Mouse (Mus musculus) left cerebral cortex, adult 2 months (tissue): ENCODE results near the gene Ptprr. TPM values are rescaled to one million over a fixed set of nuclear protein-coding genes. Genes with fewer than 3 reads are reported as not detected.

ENCODE experiments used
- DNase-seq, 2 experiments: peaks; one replicate each; pipeline ENCODE4 v3.0.0; 2021 to 2022; ENCODE audit warnings: low spot score in 2 of 2, mixed read lengths in 1 of 2; ENCODE audit errors: extremely low spot score in 1 of 2
- H3K27ac ChIP-seq: fragments of 200-600 bp; 2 replicates; pipeline ENCODE4 v1.8.1; 2022
- H3K4me3 ChIP-seq: fragments of 200-600 bp; 2 replicates; pipeline ENCODE4 v1.8.1; 2022
- CTCF ChIP-seq: fragments of 200-600 bp; IDR thresholded peaks from 2 replicates; pipeline ENCODE4 v1.8.1; 2022; ENCODE audit warnings: antibody characterized with exemption, mild to moderate bottlenecking, moderate library complexity
- intact Hi-C: fragments of 180-260 bp; cut with DNase I; formaldehyde crosslinking; loops from one replicate; pipeline ENCODE4 v1.15.1; 2025
- long read RNA-seq, 2 experiments: library from polyadenylated mRNA; stranded (forward); transcript quantifications; one replicate each; pipeline ENCODE4 v2.0.0; 2021; ENCODE audit warnings: borderline mapping rate in 2 of 2
- total RNA-seq, 2 experiments: library from RNA; stranded (reverse); gene quantifications; 2 replicates each; pipeline ENCODE4 v1.2.3; 2021

Gene Ptprr
- total RNA-seq: 10 to 100 TPM; 17.0 to 17.3 TPM
- long read RNA-seq, experiment 1, transcript Ptprr-201 (14 exons, 3,619 nt): major isoform, 15 of 21 reads
- long read RNA-seq, experiment 1, partial matches to known transcripts: 2 of 21 reads
- long read RNA-seq, experiment 1, other reads (novel, unspliced or antisense): 3 of 21 reads
- long read RNA-seq, experiment 2, transcript Ptprr-201 (14 exons, 3,619 nt): major isoform, 9 of 15 reads
- long read RNA-seq, experiment 2, partial matches to known transcripts: 2 of 15 reads
- long read RNA-seq, experiment 2, other reads (novel, unspliced or antisense): 4 of 15 reads

DNA sequence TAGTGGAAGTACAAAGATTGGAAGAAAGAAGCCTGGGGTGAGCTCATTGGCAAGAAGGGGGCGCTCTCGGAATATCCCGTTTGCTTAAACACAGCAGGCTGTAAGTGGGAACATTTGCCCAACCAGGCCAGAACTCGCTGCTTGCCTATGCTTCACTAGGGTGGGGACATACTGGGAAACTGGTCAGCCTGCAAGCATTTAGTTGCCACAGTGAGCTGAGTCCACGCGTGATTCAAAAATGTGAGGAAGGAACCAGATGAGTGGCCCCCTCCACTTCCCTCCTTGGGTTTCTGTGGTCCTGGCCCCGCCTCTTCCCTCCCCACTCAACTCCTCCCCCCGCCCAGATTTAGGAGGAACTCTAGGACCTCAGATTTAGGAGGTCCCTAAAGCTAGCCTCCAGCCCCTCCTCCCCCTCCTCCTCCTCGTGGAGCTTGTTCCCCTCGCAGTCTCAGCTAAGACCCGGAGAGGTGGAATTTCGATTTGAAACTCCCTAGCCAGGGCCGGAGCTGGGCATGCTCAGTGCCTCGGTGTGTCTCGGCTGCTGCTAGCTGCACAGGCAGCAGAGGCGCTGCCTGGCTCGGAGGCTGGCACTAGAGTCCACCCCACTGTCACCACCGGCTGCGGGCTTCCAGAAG lies at the start of gene Ptprr:
TSS of gene Ptprr (plus strand) at position 369 of the 635 bp plus-strand sequence.
- peak; percentile 56 for TF ChIP-seq CTCF
- Histone ChIP-seq H3K4me3 (peak within 1 kb of the TSS; percentile 76), H3K27ac (peak within 1 kb of the TSS; percentile 93)
- DNase-seq: peak; percentile 89
- intact Hi-C loops: loop anchor here (5.0 kb wide), 4 partner anchors 59 to 179 kb away; no protein-coding TSS in a partner anchor

DNA sequence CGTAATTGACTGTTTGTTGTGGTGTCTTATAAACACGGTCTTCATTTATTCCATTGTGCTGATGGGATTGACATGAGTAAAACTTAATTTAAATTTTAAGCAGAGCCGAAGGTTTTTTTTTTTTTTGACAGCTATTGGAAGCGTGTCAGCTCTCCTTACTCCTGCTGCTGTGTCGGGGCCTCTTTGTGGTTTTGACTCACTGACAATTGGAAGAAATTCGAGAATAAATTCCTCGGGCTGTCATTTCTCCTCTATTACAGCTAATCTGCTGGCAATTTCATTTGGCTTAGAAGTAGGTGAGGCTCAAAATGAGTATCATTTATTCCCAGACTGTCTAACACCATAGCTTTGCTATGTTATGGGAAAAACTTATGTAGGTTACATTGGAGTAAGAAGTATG lies 41.7 kb upstream of the Ptprr start:
- TF ChIP-seq CTCF: no peak
- DNase-seq: no peak
- Histone ChIP-seq H3K27ac (no peak overlapping the region), H3K4me3 (no peak overlapping the region)
- intact Hi-C loops: no loop called here

DNA sequence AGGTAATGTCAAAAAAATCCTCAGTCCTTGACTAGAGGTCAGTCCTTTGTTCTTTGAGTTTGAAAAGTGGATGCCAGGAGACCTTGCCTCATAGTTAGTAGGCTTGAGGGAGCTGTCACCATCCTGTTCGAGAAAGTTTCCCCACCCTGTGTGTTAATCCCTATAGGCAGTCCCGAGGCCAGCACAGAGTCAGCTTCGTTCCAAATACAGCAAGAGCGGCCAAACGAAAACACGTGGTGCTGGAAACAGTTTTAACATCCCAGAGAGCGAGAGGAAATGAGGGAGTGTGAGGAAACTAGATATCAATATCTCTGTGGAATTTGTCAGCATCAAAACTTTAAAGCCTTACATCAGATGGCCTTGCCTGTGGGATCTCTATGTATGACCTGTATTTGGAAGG lies 39.0 kb upstream of the Ptprr start:
- DNase-seq: no peak
- Histone ChIP-seq H3K4me3 (no peak overlapping the region), H3K27ac (no peak overlapping the region)
- intact Hi-C loops: no loop called here
- TF ChIP-seq CTCF: no peak

DNA sequence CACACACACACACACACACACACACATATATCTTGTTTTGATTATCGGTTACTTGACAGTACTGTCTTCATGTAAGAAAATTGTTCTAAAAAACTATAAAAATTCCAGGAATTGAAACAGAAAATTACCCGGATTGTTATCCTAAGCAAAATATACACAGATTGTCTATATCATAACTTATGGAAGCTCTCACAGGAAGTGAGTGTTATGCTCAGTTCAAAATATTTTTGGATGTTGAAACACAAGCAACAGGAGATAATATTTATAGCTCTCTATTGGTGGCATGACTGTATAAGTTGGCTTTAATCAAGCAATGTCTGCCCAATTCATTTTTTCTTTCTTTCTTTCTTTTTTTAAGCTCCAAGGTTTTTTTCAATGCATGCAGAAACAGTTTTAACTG lies 38.0 kb upstream of the Ptprr start:
- no peak overlapping the region for H3K4me3 ChIP-seq
- no peak for TF ChIP-seq CTCF
- intact Hi-C loops: loop anchor here (10.0 kb wide), 1 partner anchor 545 kb away; no protein-coding TSS in a partner anchor
- no peak overlapping the region for H3K27ac ChIP-seq
- DNase-seq: no peak

DNA sequence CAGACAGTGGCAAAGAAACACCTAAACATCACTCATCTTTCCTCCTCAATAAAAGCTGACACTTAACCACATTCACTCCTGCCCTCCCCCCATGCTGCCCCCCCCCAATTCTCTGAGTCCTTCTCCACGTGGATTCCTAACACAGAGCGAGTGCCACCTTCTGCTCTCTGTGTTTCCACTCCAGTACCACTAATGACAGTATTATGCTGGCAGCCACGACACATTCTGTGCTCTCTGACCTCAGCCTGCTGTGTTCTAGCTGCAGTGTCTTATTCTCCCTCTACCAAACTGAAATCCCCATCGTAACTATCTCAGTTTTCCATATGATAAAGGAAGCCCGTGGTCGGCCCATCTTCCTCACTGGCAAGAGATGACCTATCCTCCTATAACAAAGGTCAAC lies 33.7 kb upstream of the Ptprr start:
- no peak for TF ChIP-seq CTCF
- no peak for DNase-seq
- no peak overlapping the region for H3K4me3 ChIP-seq
- no peak overlapping the region for H3K27ac ChIP-seq
- intact Hi-C loops: loop anchor here (10.0 kb wide), 1 partner anchor 550 kb away; no protein-coding TSS in a partner anchor

DNA sequence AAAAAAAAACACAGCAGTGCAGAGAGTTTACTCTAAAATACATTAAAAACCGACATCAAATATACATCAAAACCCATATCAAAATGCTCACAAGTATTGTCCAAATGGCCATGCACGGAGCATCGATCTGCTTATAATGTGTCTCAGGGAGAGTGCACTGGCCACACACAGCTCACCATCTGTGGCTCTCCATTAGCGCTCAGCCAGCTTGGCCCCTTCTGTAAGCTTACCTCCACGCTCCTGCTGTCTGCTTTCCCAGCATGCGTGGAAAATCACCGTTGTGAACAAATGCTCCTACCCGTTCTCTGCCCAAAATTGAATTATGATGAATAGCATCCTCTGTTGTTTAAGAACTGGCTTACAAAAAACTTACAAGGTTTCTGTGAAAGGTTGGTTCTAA lies 16.2 kb upstream of the Ptprr start:
- no peak for TF ChIP-seq CTCF
- intact Hi-C loops: no loop called here
- Histone ChIP-seq H3K27ac (no peak overlapping the region), H3K4me3 (no peak overlapping the region)
- DNase-seq: no peak

DNA sequence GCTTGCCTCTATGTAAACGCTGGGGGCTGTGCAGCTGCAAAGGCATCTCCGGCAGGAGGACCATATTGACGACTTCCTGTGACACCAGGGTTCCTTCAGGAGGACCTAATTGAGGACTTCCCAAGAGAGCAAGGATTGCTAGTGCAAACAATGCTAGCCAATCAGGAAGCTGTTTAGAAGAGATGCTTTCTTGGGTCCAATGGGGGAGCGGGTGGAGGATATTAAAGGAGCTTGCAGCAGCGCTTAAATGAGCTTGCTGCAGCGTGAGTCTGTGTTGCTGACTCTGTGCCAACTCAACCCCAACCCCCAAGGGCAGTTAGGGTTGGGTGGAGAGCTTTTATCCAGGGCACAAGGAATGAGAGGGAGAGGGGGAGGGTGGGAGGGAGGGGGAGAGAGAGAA lies 11.3 kb upstream of the Ptprr start:
- DNase-seq: no peak
- TF ChIP-seq CTCF: no peak
- intact Hi-C loops: no loop called here
- H3K27ac ChIP-seq: no peak overlapping the region
- H3K4me3 ChIP-seq: peak overlapping the region; percentile 19; the same call in 1 of the 2 replicates

DNA sequence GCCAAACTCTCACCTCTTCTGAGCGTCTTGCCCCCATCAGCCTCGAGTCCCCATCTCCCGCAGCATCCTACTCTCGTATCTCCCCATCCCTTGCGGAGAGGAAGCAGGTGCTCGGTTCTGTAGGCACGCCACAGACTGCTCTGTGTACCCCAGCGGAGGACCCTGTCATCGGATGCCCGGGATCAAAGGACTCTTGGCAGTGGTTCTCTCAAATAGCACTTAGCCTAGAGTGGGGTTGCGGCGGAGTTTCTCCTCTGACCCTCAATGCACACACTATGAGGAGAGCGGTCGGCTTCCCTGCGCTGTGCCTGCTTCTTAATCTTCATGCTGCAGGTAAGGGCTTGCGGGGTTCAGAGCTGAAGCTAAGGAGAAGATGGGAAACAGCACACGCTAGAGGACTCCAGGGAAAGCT lies 473 bp downstream of the Ptprr start:
- TF ChIP-seq CTCF: no peak
- no peak for DNase-seq
- intact Hi-C loops: loop anchor here (5.0 kb wide), 4 partner anchors 59 to 179 kb away; no protein-coding TSS in a partner anchor
- peak overlapping the region; percentile 93 for H3K27ac ChIP-seq
- H3K4me3 ChIP-seq: peak overlapping the region; percentile 76

DNA sequence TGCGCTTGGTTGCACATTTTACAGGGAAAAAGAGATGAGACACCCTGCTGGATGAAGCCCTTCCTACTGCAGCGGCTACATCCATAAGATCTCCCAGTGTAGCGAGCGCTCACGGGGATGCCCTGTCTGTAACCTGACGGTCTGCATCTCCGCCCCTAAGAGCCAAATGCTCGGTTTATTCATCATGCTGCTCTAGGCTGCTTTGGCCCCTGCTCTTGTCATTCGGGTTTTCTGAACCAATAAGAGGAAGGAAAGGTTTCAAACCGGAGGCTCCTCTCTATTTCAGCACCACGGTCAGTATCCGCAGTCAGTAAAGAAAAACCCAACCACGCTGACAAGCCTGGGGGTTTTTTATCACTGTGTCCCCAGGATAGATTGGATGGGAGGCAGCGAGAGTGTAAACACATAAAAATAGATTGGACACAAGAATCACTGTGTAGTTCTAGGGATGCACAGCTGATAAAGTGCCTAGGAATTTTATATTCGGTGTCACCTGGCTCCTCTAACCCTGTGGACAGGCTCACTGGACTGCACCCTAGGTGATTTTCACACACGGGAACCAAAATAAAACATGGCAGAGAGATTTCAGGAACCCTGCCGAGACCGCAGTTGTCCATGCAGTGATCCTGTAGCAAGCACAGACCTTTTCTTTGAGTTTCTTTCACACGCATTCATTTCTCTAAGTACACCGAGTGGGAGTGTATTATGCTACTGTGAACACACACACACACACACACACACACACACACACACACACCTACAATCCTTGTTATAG lies 1.3 kb downstream of the Ptprr start:
- intact Hi-C loops: loop anchor here (5.0 kb wide), 4 partner anchors 58 to 178 kb away; no protein-coding TSS in a partner anchor
- H3K27ac ChIP-seq: peak overlapping the region; percentile 93
- H3K4me3 ChIP-seq: peak overlapping the region; percentile 76
- DNase-seq: peak; percentile 45 to 58
- no peak for TF ChIP-seq CTCF

DNA sequence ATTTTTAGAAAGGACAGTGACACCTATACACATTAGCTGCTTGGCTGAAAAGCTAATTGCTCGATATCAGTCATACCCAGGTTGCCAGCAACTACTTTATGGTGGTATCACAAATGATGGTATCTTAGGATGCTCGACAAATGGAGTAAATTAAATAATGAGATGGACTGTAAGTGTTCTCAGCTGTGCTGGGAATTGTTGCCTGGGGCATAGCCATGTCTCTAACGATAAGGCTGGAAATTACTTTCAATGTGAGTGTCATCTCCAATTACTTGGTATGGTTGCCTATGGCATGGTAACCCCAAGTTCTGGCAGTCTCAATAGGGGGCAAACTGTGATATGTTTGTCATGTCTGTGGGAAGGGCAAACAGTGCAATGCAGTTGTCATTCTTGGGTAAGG lies 3.1 kb downstream of the Ptprr start:
- no peak overlapping the region for H3K4me3 ChIP-seq
- intact Hi-C loops: no loop called here

DNA sequence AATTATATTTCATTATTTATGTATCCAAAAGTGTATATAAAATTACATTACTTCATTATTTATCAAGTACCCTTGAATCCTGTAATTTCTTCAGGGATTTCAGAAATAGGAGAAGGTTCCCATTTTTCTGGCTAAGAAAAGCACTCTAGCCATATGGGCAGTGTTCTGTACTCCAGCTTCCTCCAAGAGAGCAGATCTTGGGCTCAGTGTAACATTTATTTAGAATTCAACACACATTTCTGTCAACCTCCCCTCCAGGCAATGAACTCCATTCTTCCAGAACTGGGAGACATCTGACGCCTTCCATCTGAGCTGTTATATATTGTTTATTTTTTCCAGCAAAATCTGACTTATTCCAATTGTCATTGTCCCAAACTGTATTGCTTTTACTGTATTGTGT lies 20.1 kb downstream of the Ptprr start:
- intact Hi-C loops: no loop called here
- Histone ChIP-seq H3K27ac (no peak overlapping the region), H3K4me3 (no peak overlapping the region)
- DNase-seq: no peak
- TF ChIP-seq CTCF: no peak

More for the DNA sequence above, 3.1 kb downstream of the Ptprr start:
- DNase-seq: no peak
- TF ChIP-seq CTCF: no peak
- H3K27ac ChIP-seq: no peak overlapping the region

DNA sequence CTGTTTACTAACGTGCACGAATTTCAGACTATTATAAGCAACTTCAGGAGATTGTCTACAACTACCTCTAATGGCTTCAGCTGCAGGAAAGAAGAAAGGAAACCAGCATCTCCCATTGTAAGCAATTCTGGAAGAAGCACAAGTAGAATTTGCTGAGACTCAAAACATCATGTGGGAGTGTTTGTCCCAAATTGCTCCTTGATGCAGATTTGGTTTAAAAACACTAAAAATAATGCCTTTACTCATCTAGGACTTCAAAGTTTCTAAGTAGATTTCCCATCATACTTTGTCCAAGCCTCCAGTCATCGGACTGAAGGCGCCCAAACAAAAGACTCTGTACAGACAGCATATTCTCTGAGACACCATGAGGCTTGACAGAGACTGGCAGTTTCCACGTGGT lies 57.9 kb downstream of the Ptprr start:
- no peak for DNase-seq
- Histone ChIP-seq H3K4me3 (no peak overlapping the region), H3K27ac (no peak overlapping the region)
- no peak for TF ChIP-seq CTCF
- intact Hi-C loops: loop anchor here (5.0 kb wide), 1 partner anchor 59 kb away; the partner anchor contains the start of gene Ptprr
